20 mouse cellular contexts compared by ENCODE assay signal in the genomic region with DNA sequence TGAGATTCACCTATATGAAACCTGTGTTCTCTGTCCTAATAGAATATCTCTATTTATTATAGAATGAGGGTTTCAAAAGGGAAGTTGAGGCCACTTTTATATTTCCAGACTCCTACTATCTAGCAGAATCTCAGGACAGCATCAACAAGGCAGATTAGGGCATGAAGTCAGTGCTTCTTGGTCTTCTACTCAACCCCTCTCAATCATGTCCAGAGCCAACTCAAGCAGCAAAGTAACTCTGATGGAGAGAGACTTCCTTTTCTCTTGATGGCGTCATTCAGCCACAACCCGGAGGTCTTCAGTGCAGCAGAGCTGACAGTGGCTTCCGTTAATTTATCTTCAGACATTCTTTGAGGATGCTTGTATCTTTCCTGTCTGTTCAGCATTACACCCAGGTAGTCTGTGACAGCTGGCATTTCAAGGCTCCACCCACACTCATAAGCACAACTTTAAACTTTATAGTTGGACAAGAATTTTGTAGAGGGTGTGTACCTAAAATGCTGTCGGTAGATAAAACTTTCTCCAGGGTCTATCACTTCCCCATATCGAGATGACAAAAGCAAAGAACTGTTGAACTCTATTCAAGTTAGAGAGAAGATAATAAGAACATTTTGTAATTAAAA. TPM values are rescaled to one million over a fixed set of nuclear protein-coding genes. Genes with fewer than 3 reads are reported as not detected.
DNase-seq lines count a peak whose midpoint lies in the region; ATAC-seq and TF ChIP-seq lines count a peak whose summit lies in the region.
"Had no signal": no experiment of that assay in that cellular context is flagged by ENCODE, and none has a peak within 500 bp of the region (broad histone marks: within the 10 kb centered on the region; RNA-seq: fewer than 3 reads in every experiment).

No protein-coding gene starts in this region.

- 53% methylated on average over 5 of the region's 5 CpGs for WGBS in liver, embryonic 12.5 days (ENCODE audit: insufficient replicate concordance)
- WGBS in liver, postnatal 0 days (ENCODE audit: insufficient replicate concordance) = 52% methylated on average over 5 of the region's 5 CpGs
- 94% methylated on average over 5 of the region's 5 CpGs for WGBS in forebrain, embryonic 11.5 days
- WGBS in embryonic facial prominence, embryonic 10.5 days = 92% methylated on average over 5 of the region's 5 CpGs

- H3K27ac ChIP-seq in liver, embryonic 12.5 days = no peak overlapping the region
- no peak overlapping the region for H3K27ac ChIP-seq in liver, postnatal 0 days (ENCODE audit: low read depth)
- no peak overlapping the region for H3K27ac ChIP-seq in forebrain, embryonic 11.5 days (ENCODE audit: low read depth, low read length)
- H3K27ac ChIP-seq in embryonic facial prominence, embryonic 10.5 days (replicated peaks) = no peak overlapping the region
- H3K27ac ChIP-seq: hindbrain, postnatal 0 days; macrophage; midbrain, embryonic 15.5 days; neural tube, embryonic 12.5 days had no signal

- DNase-seq in liver, postnatal 0 days = no peak
- DNase-seq in thymus, postnatal 36 days = peak; percentile 41 to 71
- DNase-seq in forebrain, embryonic 11.5 days (ENCODE audit: low spot score) = no peak
- no peak for DNase-seq in cerebellum, adult 9-11 months
- no peak for DNase-seq in embryonic facial prominence, embryonic 10.5 days (ENCODE audit: low spot score)
- DNase-seq: adrenal gland, postnatal 14 days; cerebellum, adult 9-10 months; embryo, embryonic 11 days; gastrocnemius, postnatal 10 days; heart, postnatal 36 days; kidney, adult 9 months; layer of hippocampus, postnatal 36 days had no signal

- no peak overlapping the region for H3K9ac ChIP-seq in liver, embryonic 12.5 days
- H3K9ac ChIP-seq in liver, postnatal 0 days (replicated peaks) = no peak overlapping the region
- H3K9ac ChIP-seq in forebrain, embryonic 11.5 days (ENCODE audit: low read length) = no peak overlapping the region
- H3K9ac ChIP-seq: midbrain, embryonic 15.5 days; neural tube, embryonic 12.5 days had no signal

- ATAC-seq in liver, embryonic 12.5 days = 0 out of 2 replicates have a peak, but pooled peaks have one; percentile 42
- no peak for ATAC-seq in liver, postnatal 0 days
- ATAC-seq in common myeloid progenitor, adult 5-6 weeks (replicated peaks; ENCODE audit: low read depth, poor library complexity, severe bottlenecking) = peak; percentile 30; the same call in 1 of the 2 replicates
- 0 out of 2 replicates have a peak, but pooled peaks have one; percentile 42 for ATAC-seq in monocyte, adult 5-6 weeks (replicated peaks; ENCODE audit: insufficient number of reproducible peaks, low FRiP score, low TSS enrichment, poor library complexity, severe bottlenecking)
- no peak for ATAC-seq in forebrain, embryonic 11.5 days (replicated peaks; ENCODE audit: low FRiP score)
- ATAC-seq: hindbrain, postnatal 0 days; midbrain, embryonic 15.5 days had no signal

- no peak overlapping the region for H3K4me2 ChIP-seq in liver, embryonic 12.5 days
- no peak overlapping the region for H3K4me2 ChIP-seq in liver, postnatal 0 days (ENCODE audit: low read depth, low read length)
- H3K4me2 ChIP-seq in forebrain, embryonic 11.5 days (ENCODE audit: low read depth, low read length, severe bottlenecking) = no peak overlapping the region
- H3K4me2 ChIP-seq: heart, embryonic 11.5 days; midbrain, embryonic 15.5 days; neural tube, embryonic 12.5 days had no signal

- H3K36me3 ChIP-seq in liver, embryonic 12.5 days = peaks cover 30% of the 10 kb centered on the region
- peaks cover 10% of the 10 kb centered on the region; the same call in 1 of the 2 replicates for H3K36me3 ChIP-seq in liver, postnatal 0 days (replicated peaks; ENCODE audit: insufficient read depth, low read length)
- no peaks in the 10 kb centered on the region for H3K36me3 ChIP-seq in forebrain, embryonic 11.5 days (ENCODE audit: control insufficient read depth, insufficient read depth, low read length)
- H3K36me3 ChIP-seq in embryonic facial prominence, embryonic 10.5 days (replicated peaks) = no peaks in the 10 kb centered on the region
- H3K36me3 ChIP-seq: midbrain, embryonic 15.5 days; neural tube, embryonic 12.5 days had no signal

- H3K27me3 ChIP-seq in liver, embryonic 12.5 days (replicated peaks) = no peaks in the 10 kb centered on the region
- no peaks in the 10 kb centered on the region for H3K27me3 ChIP-seq in liver, postnatal 0 days (ENCODE audit: insufficient read depth, low read length)
- H3K27me3 ChIP-seq in forebrain, embryonic 11.5 days (ENCODE audit: control insufficient read depth, insufficient read depth, low read length) = no peaks in the 10 kb centered on the region
- no peaks in the 10 kb centered on the region for H3K27me3 ChIP-seq in embryonic facial prominence, embryonic 10.5 days (replicated peaks; ENCODE audit: low read depth, poor library complexity, severe bottlenecking)
- H3K27me3 ChIP-seq: midbrain, embryonic 15.5 days; neural tube, embryonic 12.5 days had no signal

- peaks cover 14% of the 10 kb centered on the region for H3K4me1 ChIP-seq in liver, embryonic 12.5 days
- no peaks in the 10 kb centered on the region for H3K4me1 ChIP-seq in liver, postnatal 0 days (ENCODE audit: insufficient read depth)
- H3K4me1 ChIP-seq in forebrain, embryonic 11.5 days (replicated peaks; ENCODE audit: control insufficient read depth, insufficient read depth, low read length) = no peaks in the 10 kb centered on the region
- H3K4me1 ChIP-seq in embryonic facial prominence, embryonic 10.5 days = 0 out of 2 replicates have a peak, but pooled peaks cover 3% of the 10 kb centered on the region
- H3K4me1 ChIP-seq: midbrain, embryonic 15.5 days; neural tube, embryonic 12.5 days had no signal

- no peak for TF ChIP-seq EP300 in liver, postnatal 0 days (IDR thresholded peaks at IDR 0.05; ENCODE audit: low read depth)

- no peak overlapping the region for H3K4me3 ChIP-seq in liver, embryonic 12.5 days
- no peak overlapping the region for H3K4me3 ChIP-seq in liver, postnatal 0 days (ENCODE audit: low read depth, low read length)
- H3K4me3 ChIP-seq in forebrain, embryonic 11.5 days (ENCODE audit: low read depth, low read length) = no peak overlapping the region
- H3K4me3 ChIP-seq in embryonic facial prominence, embryonic 10.5 days = no peak overlapping the region
- H3K4me3 ChIP-seq: midbrain, embryonic 15.5 days; neural tube, embryonic 12.5 days had no signal

- no peak for TF ChIP-seq CTCF in liver, postnatal 0 days (IDR thresholded peaks at IDR 0.05; ENCODE audit: low read depth)

- no peaks in the 10 kb centered on the region for H3K9me3 ChIP-seq in liver, embryonic 12.5 days (replicated peaks)
- no peaks in the 10 kb centered on the region for H3K9me3 ChIP-seq in liver, postnatal 0 days (ENCODE audit: low read length)
- H3K9me3 ChIP-seq in forebrain, embryonic 11.5 days (ENCODE audit: control insufficient read depth, low read length) = no peaks in the 10 kb centered on the region
- no peaks in the 10 kb centered on the region for H3K9me3 ChIP-seq in embryonic facial prominence, embryonic 10.5 days
- H3K9me3 ChIP-seq: midbrain, embryonic 15.5 days; neural tube, embryonic 12.5 days had no signal

RNA-seq across cellular contexts. Expression of a gene that starts 52.5 kb away (rescaled TPM):
- polyA plus RNA-seq in liver, embryonic 12.5 days (2016; fragmentation: Nextera tagmentation; extraction: Ambion mirVana) = 17.8 and 18.6 TPM in 2 replicates
- 14.1 and 15.2 TPM in 2 replicates for polyA plus RNA-seq in liver, postnatal 0 days (2015; fragmentation: Nextera tagmentation; extraction: Ambion mirVana)
- total RNA-seq in common myeloid progenitor, adult 5-6 weeks (2017) = 147 and 152 TPM in 2 replicates
- 371 to 440 TPM (median 391 TPM) in 3 replicates for total RNA-seq in monocyte, adult 5-6 weeks (2017)
- polyA plus RNA-seq in forebrain, embryonic 11.5 days (2014; fragmentation: Nextera tagmentation; extraction: Ambion mirVana) = 2.0 and 2.4 TPM in 2 replicates
- polyA plus RNA-seq in embryonic facial prominence, embryonic 10.5 days (2016; fragmentation: Nextera tagmentation; extraction: Ambion mirVana) = 2.2 and 2.5 TPM in 2 replicates

Comparison
In these comparisons a context has a peak if more than half of its experiments do, and no peak if none do; other contexts are left out.
1. ATAC-seq: peak in liver, embryonic 12.5 days (single experiment), common myeloid progenitor, adult 5-6 weeks (single experiment) and monocyte, adult 5-6 weeks (single experiment); none in liver, postnatal 0 days (single experiment) and forebrain, embryonic 11.5 days (single experiment).
2. DNase-seq: peak in thymus, postnatal 36 days (2 of 2); none in liver, postnatal 0 days (single experiment), forebrain, embryonic 11.5 days (single experiment), cerebellum, adult 9-11 months (single experiment) and embryonic facial prominence, embryonic 10.5 days (single experiment).